Mouse (Mus musculus): ENCODE data around the gene Tmem100. TPM values are rescaled to one million over a fixed set of nuclear protein-coding genes. Genes with fewer than 3 reads are reported as not detected.

Tmem100 gene
- polyA plus RNA-seq (2014; fragmentation: Nextera tagmentation; extraction: Ambion mirVana), result 29.7 and 32.3 TPM in 2 replicates

GRCm38 (mm10) chr11:90029841-90030398, at the start of gene Tmem100:
Gene Tmem100, plus strand, starts transcription at chr11:90030348.
- H3K36me3 ChIP-seq (ENCODE audit: control insufficient read depth, insufficient read depth, low read length), result 0 out of 2 replicates have a peak, but pooled peaks cover 3% of the 10 kb centered on the region
- DNase-seq (ENCODE audit: low spot score), result no peak
- peak within 1 kb of the TSS; percentile 75 for H3K27ac ChIP-seq (replicated peaks; ENCODE audit: low read depth, low read length)
- no peaks in the 10 kb centered on the region for H3K27me3 ChIP-seq (replicated peaks; ENCODE audit: control insufficient read depth, insufficient read depth, low read length)
- peak within 1 kb of the TSS; percentile 47 for H3K4me3 ChIP-seq (ENCODE audit: low read depth, low read length)
- WGBS, result 46% methylated on average over 13 of the region's 13 CpGs
- H3K9ac ChIP-seq (ENCODE audit: low read depth, low read length), result peak within 1 kb of the TSS; percentile 66
- peaks cover 53% of the 10 kb centered on the region for H3K4me1 ChIP-seq (ENCODE audit: control insufficient read depth, insufficient read depth, low read length)
- no peaks in the 10 kb centered on the region for H3K9me3 ChIP-seq (ENCODE audit: control insufficient read depth, low read length)
- no peak for ATAC-seq (ENCODE audit: low read depth)
- H3K4me2 ChIP-seq (ENCODE audit: low read depth, low read length), result peak within 1 kb of the TSS; percentile 67

GRCm38 (mm10) chr11:89982918-89983317, 47.2 kb upstream of the Tmem100 start:
- DNase-seq (ENCODE audit: low spot score) (no peak), ATAC-seq (ENCODE audit: low read depth) (no peak)
- Histone ChIP-seq H3K36me3 (ENCODE audit: control insufficient read depth, insufficient read depth, low read length) (no peaks in the 10 kb centered on the region), H3K4me1 (ENCODE audit: control insufficient read depth, insufficient read depth, low read length) (peaks cover 10% of the 10 kb centered on the region), H3K4me3 (ENCODE audit: low read depth, low read length) (no peak overlapping the region), H3K27ac (replicated peaks; ENCODE audit: low read depth, low read length) (no peak overlapping the region), H3K4me2 (ENCODE audit: low read depth, low read length) (no peak overlapping the region), H3K9me3 (ENCODE audit: control insufficient read depth, low read length) (no peaks in the 10 kb centered on the region), H3K27me3 (replicated peaks; ENCODE audit: control insufficient read depth, insufficient read depth, low read length) (no peaks in the 10 kb centered on the region), H3K9ac (ENCODE audit: low read depth, low read length) (no peak overlapping the region)
- WGBS, result 64% methylated on average over 2 of the region's 2 CpGs

- ATAC-seq (ENCODE audit: low read depth), result no peak
- Histone ChIP-seq H3K27me3 (replicated peaks; ENCODE audit: control insufficient read depth, insufficient read depth, low read length) (no peaks in the 10 kb centered on the region), H3K4me2 (ENCODE audit: low read depth, low read length) (no peak overlapping the region), H3K9me3 (ENCODE audit: control insufficient read depth, low read length) (no peaks in the 10 kb centered on the region), H3K4me3 (ENCODE audit: low read depth, low read length) (no peak overlapping the region), H3K4me1 (ENCODE audit: control insufficient read depth, insufficient read depth, low read length) (no peaks in the 10 kb centered on the region), H3K9ac (ENCODE audit: low read depth, low read length) (no peak overlapping the region), H3K36me3 (ENCODE audit: control insufficient read depth, insufficient read depth, low read length) (no peaks in the 10 kb centered on the region), H3K27ac (replicated peaks; ENCODE audit: low read depth, low read length) (no peak overlapping the region)
- WGBS, result 88% methylated on average over 5 of the region's 5 CpGs
- DNase-seq (ENCODE audit: low spot score), result no peak
Observed at GRCm38 (mm10) chr11:89984436-89984835, 45.7 kb upstream of the Tmem100 start.

GRCm38 (mm10) chr11:89985200-89986187, 44.7 kb upstream of the Tmem100 start:
- Histone ChIP-seq H3K4me2 (ENCODE audit: low read depth, low read length) (no peak overlapping the region), H3K9ac (ENCODE audit: low read depth, low read length) (no peak overlapping the region), H3K4me1 (ENCODE audit: control insufficient read depth, insufficient read depth, low read length) (no peaks in the 10 kb centered on the region), H3K4me3 (ENCODE audit: low read depth, low read length) (no peak overlapping the region), H3K9me3 (ENCODE audit: control insufficient read depth, low read length) (no peaks in the 10 kb centered on the region), H3K27ac (replicated peaks; ENCODE audit: low read depth, low read length) (no peak overlapping the region), H3K27me3 (replicated peaks; ENCODE audit: control insufficient read depth, insufficient read depth, low read length) (no peaks in the 10 kb centered on the region), H3K36me3 (ENCODE audit: control insufficient read depth, insufficient read depth, low read length) (no peaks in the 10 kb centered on the region)
- ATAC-seq (ENCODE audit: low read depth) (no peak), DNase-seq (ENCODE audit: low spot score) (no peak)
- WGBS, result 63% methylated on average over 10 of the region's 10 CpGs

GRCm38 (mm10) chr11:89986516-89986915, 43.6 kb upstream of the Tmem100 start:
- Histone ChIP-seq H3K9ac (ENCODE audit: low read depth, low read length) (no peak overlapping the region), H3K27ac (replicated peaks; ENCODE audit: low read depth, low read length) (no peak overlapping the region), H3K9me3 (ENCODE audit: control insufficient read depth, low read length) (no peaks in the 10 kb centered on the region), H3K4me1 (ENCODE audit: control insufficient read depth, insufficient read depth, low read length) (no peaks in the 10 kb centered on the region), H3K36me3 (ENCODE audit: control insufficient read depth, insufficient read depth, low read length) (no peaks in the 10 kb centered on the region), H3K4me2 (ENCODE audit: low read depth, low read length) (no peak overlapping the region), H3K27me3 (replicated peaks; ENCODE audit: control insufficient read depth, insufficient read depth, low read length) (no peaks in the 10 kb centered on the region), H3K4me3 (ENCODE audit: low read depth, low read length) (no peak overlapping the region)
- ATAC-seq (ENCODE audit: low read depth) (no peak), DNase-seq (ENCODE audit: low spot score) (no peak)
- WGBS, result 89% methylated on average over 8 of the region's 8 CpGs

- Histone ChIP-seq H3K9ac (ENCODE audit: low read depth, low read length) (no peak overlapping the region), H3K36me3 (ENCODE audit: control insufficient read depth, insufficient read depth, low read length) (no peaks in the 10 kb centered on the region), H3K27ac (replicated peaks; ENCODE audit: low read depth, low read length) (no peak overlapping the region), H3K4me3 (ENCODE audit: low read depth, low read length) (no peak overlapping the region), H3K27me3 (replicated peaks; ENCODE audit: control insufficient read depth, insufficient read depth, low read length) (no peaks in the 10 kb centered on the region), H3K4me1 (ENCODE audit: control insufficient read depth, insufficient read depth, low read length) (no peaks in the 10 kb centered on the region), H3K9me3 (ENCODE audit: control insufficient read depth, low read length) (no peaks in the 10 kb centered on the region), H3K4me2 (ENCODE audit: low read depth, low read length) (no peak overlapping the region)
- WGBS, result 21% methylated on average over 8 of the region's 8 CpGs
- DNase-seq (ENCODE audit: low spot score), result peak; percentile 91
- ATAC-seq (ENCODE audit: low read depth), result peak; percentile 75
Observed at GRCm38 (mm10) chr11:89988936-89989589, 41.1 kb upstream of the Tmem100 start.

- H3K4me2 ChIP-seq (ENCODE audit: low read depth, low read length), result no peak overlapping the region
- no peaks in the 10 kb centered on the region for H3K9me3 ChIP-seq (ENCODE audit: control insufficient read depth, low read length)
- H3K27me3 ChIP-seq (replicated peaks; ENCODE audit: control insufficient read depth, insufficient read depth, low read length), result no peaks in the 10 kb centered on the region
- no peak overlapping the region for H3K9ac ChIP-seq (ENCODE audit: low read depth, low read length)
- no peak overlapping the region for H3K4me3 ChIP-seq (ENCODE audit: low read depth, low read length)
- DNase-seq (ENCODE audit: low spot score), result no peak
- H3K36me3 ChIP-seq (ENCODE audit: control insufficient read depth, insufficient read depth, low read length), result no peaks in the 10 kb centered on the region
- ATAC-seq (ENCODE audit: low read depth), result no peak
- no peak overlapping the region for H3K27ac ChIP-seq (replicated peaks; ENCODE audit: low read depth, low read length)
- H3K4me1 ChIP-seq (ENCODE audit: control insufficient read depth, insufficient read depth, low read length), result no peaks in the 10 kb centered on the region
Observed at GRCm38 (mm10) chr11:89991661-89992060, 38.5 kb upstream of the Tmem100 start.

- ATAC-seq (ENCODE audit: low read depth), result no peak
- Histone ChIP-seq H3K9ac (ENCODE audit: low read depth, low read length) (no peak overlapping the region), H3K36me3 (ENCODE audit: control insufficient read depth, insufficient read depth, low read length) (no peaks in the 10 kb centered on the region), H3K4me2 (ENCODE audit: low read depth, low read length) (no peak overlapping the region), H3K27me3 (replicated peaks; ENCODE audit: control insufficient read depth, insufficient read depth, low read length) (no peaks in the 10 kb centered on the region), H3K27ac (replicated peaks; ENCODE audit: low read depth, low read length) (no peak overlapping the region), H3K4me1 (ENCODE audit: control insufficient read depth, insufficient read depth, low read length) (no peaks in the 10 kb centered on the region), H3K9me3 (ENCODE audit: control insufficient read depth, low read length) (no peaks in the 10 kb centered on the region), H3K4me3 (ENCODE audit: low read depth, low read length) (no peak overlapping the region)
- no peak for DNase-seq (ENCODE audit: low spot score)
- WGBS, result 86% methylated on average over 2 of the region's 2 CpGs
Observed at GRCm38 (mm10) chr11:89994706-89995105, 35.4 kb upstream of the Tmem100 start.
